Mouse (Mus musculus) adrenal gland, adult 18-20 months (tissue): ENCODE results near the gene Ttc38. TPM values are rescaled to one million over a fixed set of nuclear protein-coding genes. Genes with fewer than 3 reads are reported as not detected.
A peak's percentile ranks its signal among the peaks of the same experiment; 100 is the strongest.
"Not testable (repeated sequence)": the region's sequence is repeated elsewhere in the genome, so short reads cannot be mapped to it uniquely, and the experiment has no call there.

Experiments
- DNase-seq, 2 experiments: peaks; one replicate each; pipeline ENCODE4 v3.0.0; 2021 to 2022; ENCODE audit warnings: low spot score in 2 of 2
- total RNA-seq, 2 experiments: library from RNA; stranded (reverse); gene quantifications; 1 replicate in 1 of 2; 2 replicates in 1 of 2; pipeline ENCODE4 v1.2.3; 2021

The Ttc38 gene
- total RNA-seq, 2 experiments from 2014 or later: 16.2 to 18.7 TPM

GRCm38 (mm10) chr15:85821203-85822010 is 10.7 kb upstream of the Ttc38 start, which contains the start of gene Pkdrej:
Pkdrej (minus strand) TSS chr15:85821734.
- DNase-seq: peak; percentile 51 to 52

- no peak for DNase-seq
These were observed 10.1 kb upstream of the Ttc38 start for GRCm38 (mm10) chr15:85822011-85822359.

- no peak for DNase-seq
These were observed 5.4 kb upstream of the Ttc38 start for GRCm38 (mm10) chr15:85826676-85827075.

- no peak for DNase-seq
These were observed 4.0 kb upstream of the Ttc38 start for GRCm38 (mm10) chr15:85828071-85828470.

- no peak for DNase-seq
These were observed 2.6 kb upstream of the Ttc38 start for GRCm38 (mm10) chr15:85829470-85829869.

GRCm38 (mm10) chr15:85832599-85832998 is 493 bp downstream of the Ttc38 start:
- no peak for DNase-seq

- no peak for DNase-seq
These were observed 3.2 kb downstream of the Ttc38 start for GRCm38 (mm10) chr15:85835335-85835734.

GRCm38 (mm10) chr15:85836887-85837286 is 4.8 kb downstream of the Ttc38 start:
- no peak for DNase-seq

- no peak for DNase-seq
These were observed 8.9 kb downstream of the Ttc38 start for GRCm38 (mm10) chr15:85840983-85841382.

GRCm38 (mm10) chr15:85841796-85842360 is 9.8 kb downstream of the Ttc38 start:
- DNase-seq: no peak

GRCm38 (mm10) chr15:85845071-85845470 is 13.0 kb downstream of the Ttc38 start:
- DNase-seq: no peak

GRCm38 (mm10) chr15:85851656-85852392 is 19.7 kb downstream of the Ttc38 start:
- DNase-seq: no peak

GRCm38 (mm10) chr15:85858980-85859489 is 26.9 kb downstream of the Ttc38 start:
- DNase-seq: no peak

GRCm38 (mm10) chr15:85859490-85860031 is 27.5 kb downstream of the Ttc38 start, which contains the start of gene Gtse1:
Gtse1 (plus strand) TSS chr15:85859745.
- DNase-seq: peak; percentile 83

- not testable (repeated sequence) for DNase-seq
These were observed 33.8 kb downstream of the Ttc38 start for GRCm38 (mm10) chr15:85865913-85866312.

- peak; percentile 54 to 61 for DNase-seq
These were observed 35.6 kb downstream of the Ttc38 start for GRCm38 (mm10) chr15:85867696-85868095.

GRCm38 (mm10) chr15:85877336-85877735 is 45.2 kb downstream of the Ttc38 start:
- DNase-seq: no peak

GRCm38 (mm10) chr15:85878848-85879497 is 46.9 kb downstream of the Ttc38 start, which contains the start of gene Trmu:
Trmu (plus strand) TSS chr15:85879312.
- DNase-seq: peak; percentile 84 to 85

- no peak for DNase-seq
These were observed 47.4 kb downstream of the Ttc38 start for GRCm38 (mm10) chr15:85879498-85879895.

- no peak for DNase-seq
These were observed 53.5 kb downstream of the Ttc38 start for GRCm38 (mm10) chr15:85885606-85886005.

- DNase-seq: no peak
These were observed 57.1 kb downstream of the Ttc38 start for GRCm38 (mm10) chr15:85889235-85889634.
